Mouse (Mus musculus) embryonic fibroblast, embryonic 13.5 days (primary cell): ENCODE measurements around the gene Med28.

ENCODE experiments used
- CTCF ChIP-seq: IDR thresholded peaks from 2 replicates; pipeline ENCODE4 v1.5.1; 2011; ENCODE audit warnings: mild to moderate bottlenecking, control low read depth, low read length, moderate library complexity, borderline replicate concordance; ENCODE audit not compliant: insufficient read depth
- POLR2A ChIP-seq: IDR thresholded peaks from 2 replicates; pipeline ENCODE4 v1.6.1; 2011; ENCODE audit warnings: low read depth, mild to moderate bottlenecking, control low read depth, low read length, moderate library complexity

GRCm38 (mm10) chr5:45519960-45520808 is at the start of gene Med28:
- no peak for TF ChIP-seq CTCF
- TF ChIP-seq POLR2A, result peak; percentile 86
